Mouse (Mus musculus): ENCODE results near the gene Ephb2.

The Ephb2 gene

DNA sequence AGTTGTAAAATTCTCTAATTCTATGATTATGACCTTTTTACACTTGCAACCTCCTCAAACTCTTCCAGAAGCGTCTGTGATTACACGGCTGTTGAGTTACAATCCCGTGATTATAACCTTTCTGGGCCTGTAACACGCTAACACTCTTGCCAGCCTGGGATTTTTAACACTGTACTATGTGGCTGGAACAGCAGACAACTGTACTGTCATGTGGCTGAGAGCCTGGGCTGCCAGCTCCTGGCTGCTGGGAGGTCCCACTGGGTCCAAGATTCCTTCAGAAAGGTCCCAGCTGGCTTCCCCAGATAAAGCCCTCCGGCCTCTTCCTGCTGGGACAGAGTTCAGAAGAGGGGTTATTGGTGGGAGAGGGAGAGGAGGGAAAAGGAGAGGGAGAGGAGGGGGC lies 104.0 kb downstream of the Ephb2 start:
- DNase-seq (ENCODE audit: low spot score) = no peak

DNA sequence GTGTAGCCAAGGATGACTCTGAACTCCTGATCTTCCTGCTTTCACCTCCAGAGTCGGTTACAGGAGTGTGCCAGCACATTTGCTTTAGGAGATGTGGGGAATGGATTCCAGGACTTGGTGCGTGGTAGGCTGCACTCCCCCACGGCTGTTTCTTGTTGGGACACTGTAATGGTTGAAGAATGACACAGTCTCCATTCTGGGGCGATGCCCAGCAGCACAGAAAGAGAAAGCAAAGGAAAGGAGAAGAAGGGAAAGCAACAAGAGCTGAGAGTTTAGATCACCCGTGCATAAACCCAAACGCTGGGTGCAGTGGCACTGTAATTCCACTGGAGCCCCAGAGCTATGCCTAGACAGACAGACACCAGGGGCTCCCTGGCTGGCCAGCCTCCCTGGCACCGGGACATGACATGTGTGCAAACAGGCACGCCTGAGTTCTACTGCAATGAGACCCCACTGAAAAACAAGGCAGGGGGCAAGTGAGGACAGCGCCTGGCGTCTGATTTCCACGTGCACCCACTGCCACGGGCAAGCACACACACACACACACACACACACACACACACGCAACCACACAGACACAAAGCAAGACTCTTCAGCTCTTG lies 104.7 kb downstream of the Ephb2 start:
- no peak for DNase-seq (ENCODE audit: low spot score)

DNA sequence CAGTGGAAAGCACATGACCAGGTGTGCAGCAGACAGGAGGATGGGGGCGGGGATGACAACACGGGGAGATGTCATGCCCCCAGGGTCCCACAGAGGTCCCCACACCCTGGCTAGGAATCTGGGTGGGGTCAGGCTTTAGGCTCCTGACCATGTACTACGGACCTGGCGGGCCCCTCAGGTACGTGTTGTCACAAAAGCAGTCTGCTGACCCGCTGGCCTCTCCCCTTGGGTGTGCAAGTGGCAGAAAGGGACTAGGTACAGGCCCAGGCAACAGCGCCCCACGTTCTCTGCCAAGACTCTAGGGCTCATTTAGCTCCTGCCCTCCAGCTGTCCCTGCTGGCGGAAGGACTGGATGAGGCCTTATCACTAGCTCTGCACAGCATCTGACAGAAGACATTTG lies 105.3 kb downstream of the Ephb2 start:
- DNase-seq (ENCODE audit: low spot score) = no peak

DNA sequence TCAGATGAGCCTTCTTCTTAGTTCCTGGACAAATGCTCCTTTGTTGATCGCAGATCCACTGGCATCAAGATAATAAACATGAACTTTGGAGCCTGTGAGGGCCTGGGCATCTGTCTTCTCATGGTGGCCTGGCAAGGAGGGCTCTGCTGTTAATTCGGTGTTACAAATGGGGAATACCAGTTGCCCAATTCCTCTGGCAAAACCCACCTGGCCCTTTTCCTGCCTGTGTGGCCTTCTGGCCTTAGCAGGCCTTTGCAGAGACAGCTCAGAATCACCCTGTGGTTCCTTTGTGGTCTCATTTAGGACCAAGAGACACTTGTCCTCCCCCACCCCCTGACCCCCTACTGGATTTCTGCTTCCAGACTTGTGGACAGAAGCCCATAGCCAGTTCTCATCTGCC lies 106.2 kb downstream of the Ephb2 start:
- no peak for DNase-seq (ENCODE audit: low spot score)

DNA sequence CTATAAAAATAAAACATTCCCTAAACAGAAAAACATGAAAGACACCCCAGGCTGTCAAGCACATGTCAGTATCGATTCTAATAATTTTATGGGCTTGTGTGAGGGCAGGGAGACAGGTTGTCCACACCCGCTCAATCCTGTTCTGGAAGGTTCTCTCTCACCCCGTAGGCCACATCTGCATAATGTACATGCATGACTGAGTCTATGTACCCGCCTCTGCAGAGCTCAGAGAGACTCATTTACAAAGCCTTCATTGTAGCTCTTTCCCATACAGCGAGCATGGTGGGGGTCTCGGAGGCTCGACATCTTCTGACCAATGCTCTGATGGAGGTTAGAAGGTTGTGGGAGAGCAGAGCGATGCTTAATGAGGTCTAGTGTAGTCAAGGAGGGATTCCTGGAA lies 108.8 kb downstream of the Ephb2 start:
- no peak for DNase-seq (ENCODE audit: low spot score)

DNA sequence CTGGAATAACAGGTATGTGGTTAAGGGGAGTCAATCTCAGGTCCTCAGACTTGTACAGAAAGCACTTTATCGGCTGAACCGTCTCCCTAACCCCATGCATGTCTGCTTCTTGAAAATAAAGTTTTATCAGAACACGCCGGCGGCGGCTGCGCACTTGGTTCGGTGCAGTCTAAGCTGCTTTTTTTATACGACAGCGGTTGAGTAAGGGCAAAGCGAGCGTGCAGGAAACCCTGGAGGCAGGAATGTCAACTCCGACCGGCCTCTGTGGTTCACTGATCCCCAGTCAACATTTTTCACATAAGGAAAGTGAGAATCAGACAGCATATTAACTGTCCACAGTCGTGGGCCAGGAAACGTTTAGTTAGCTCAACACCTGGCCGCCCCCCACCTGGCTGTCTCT lies 111.1 kb downstream of the Ephb2 start:
- no peak for DNase-seq (ENCODE audit: low spot score)

DNA sequence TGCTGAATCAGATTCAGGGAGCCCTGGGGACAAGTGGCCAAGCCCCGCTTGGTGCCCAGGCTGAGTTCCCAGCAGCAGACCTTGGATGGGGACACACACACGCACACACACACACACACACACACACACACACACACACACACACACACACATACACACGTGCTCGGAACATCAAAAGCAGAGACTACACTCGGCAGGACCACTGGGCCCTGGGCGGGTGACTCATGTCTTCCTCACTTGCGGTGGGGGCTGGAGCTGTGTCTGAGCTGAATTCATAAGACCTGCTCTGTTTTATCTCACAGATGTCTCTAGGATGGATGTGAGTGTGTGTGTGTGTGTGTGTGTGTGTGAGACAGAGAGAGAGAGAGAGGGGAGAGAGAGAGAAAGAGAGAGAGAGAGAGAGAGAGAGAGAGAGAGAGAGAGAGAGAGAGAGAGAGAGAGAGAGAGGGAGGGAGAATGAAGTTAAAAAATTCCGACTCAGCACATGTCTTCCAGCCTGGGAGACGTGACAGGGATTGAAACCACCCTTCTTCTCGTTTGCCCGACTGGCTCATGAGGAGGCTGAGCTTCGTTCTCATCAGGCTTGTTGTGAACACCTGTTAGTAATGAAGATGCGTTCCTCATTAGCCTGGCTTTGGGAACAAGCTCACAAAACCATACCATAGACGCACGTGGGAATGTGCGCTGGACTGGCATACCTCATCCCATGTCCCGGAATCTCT lies 113.3 kb downstream of the Ephb2 start:
- no peak for DNase-seq (ENCODE audit: low spot score)

DNA sequence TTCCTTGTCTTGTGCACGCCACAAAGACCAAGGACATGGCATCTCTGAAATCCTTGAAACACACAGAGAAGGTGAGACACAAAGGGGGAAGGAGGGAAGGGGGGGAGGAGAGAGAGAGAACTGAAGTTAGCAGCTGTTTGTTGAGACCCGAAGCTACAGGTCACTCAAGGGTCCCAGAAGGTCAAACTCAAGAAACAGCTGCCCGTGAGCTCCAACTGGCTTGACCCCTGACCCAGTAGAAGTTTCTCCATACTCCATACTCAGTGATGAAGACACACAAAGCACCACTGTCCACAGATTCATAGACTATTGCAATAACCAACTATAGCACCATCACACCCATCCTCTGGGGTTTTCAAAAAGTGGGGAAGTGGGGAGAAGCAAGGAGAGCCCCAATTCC lies 113.9 kb downstream of the Ephb2 start:
- no peak for DNase-seq (ENCODE audit: low spot score)

DNA sequence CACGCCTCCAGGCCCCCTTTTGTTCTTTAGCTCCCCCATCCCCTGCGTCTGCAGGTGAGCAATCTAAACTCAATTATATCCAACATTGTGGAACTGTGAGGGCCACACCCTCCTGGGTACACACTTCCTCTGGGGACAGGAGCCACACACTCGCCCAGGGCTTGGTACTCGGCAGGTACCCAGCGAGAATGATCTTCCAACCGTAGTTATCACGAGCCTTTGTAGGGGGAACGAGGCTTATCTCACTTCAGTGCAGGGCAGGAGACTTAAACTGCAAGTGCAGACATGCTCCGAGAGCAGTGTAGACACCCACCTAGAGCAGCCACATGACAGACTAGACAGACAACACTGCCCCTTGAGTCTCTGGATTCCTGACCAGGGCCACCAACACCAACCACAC lies 115.8 kb downstream of the Ephb2 start:
- DNase-seq (ENCODE audit: low spot score) = no peak

DNA sequence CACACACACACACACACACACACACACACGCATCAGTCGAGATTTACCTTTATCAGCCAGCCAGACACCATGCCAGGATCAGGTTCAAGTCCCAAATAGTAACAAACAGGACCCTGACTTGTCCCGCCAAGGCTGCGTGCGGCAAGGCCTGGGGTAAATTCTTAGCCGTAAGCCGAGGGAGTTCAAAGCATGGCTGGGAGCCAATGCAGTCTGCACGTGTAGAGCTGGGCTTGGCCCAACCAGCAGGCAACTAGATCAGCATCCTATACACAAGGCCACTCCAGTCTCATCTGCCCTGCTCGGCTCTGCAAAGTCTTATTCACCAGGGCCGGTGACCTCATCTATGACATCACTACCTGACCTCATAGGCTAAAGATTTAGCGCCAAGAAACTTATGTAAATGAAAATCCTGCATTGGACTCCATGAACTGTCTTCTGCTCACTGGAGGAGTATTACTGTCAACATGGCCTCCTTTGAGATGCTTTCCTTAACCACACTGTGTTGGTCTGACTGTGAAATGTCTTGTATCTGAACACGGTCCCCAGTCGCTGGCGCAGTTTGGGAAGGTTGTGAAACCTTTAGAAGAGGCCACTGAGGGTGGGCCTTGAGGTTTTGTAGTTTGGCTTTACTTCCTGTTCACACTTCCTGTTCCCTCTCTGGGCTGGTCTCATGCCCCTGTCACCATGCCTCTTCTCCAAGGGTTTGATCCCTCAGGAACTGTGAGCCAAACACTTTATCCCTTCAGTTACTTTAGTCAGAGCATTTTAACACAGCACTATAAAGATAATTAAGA lies 117.4 kb downstream of the Ephb2 start:
- no peak for DNase-seq (ENCODE audit: low spot score)

DNA sequence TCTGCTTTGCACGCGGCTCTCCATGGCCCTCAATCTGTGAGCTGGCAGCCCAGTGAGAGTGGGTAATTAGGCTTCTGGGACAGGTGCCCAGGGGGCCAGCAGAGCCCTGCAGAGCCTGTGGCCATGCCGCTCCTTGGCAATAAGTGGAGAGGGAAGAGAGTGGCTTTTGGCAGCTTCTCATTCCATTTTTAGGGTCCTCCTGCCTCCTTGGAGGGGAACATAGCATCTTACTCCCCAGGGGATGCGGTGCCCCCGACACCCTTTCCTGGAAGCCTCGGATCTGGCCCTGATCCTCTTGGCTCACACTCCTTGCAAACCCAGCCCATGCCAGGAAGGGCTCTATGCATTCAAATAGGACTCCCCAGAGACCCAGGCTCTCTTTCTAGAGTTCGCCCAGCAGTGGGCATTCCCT lies 119.2 kb downstream of the Ephb2 start:
- no peak for DNase-seq (ENCODE audit: low spot score)

DNA sequence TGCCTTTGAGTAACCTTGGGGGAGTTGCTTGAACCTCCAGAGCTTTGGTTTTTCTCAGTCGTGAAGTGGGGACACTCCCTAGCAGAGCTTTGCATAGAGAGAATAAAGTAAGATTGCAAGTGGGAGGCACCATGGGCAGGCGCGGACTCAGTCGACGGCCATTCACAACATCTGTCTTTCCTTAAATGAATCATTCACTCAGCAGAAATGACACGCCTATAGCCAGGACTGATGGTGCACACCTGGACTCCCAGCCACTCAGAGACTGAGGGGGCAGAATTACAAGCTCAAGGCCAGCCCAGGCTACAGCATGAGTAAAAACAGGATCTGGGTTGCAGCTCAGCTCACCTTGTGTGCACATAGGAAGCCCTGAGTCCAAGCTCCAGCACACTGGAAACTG lies 121.3 kb downstream of the Ephb2 start:
- no peak for DNase-seq (ENCODE audit: low spot score)

DNA sequence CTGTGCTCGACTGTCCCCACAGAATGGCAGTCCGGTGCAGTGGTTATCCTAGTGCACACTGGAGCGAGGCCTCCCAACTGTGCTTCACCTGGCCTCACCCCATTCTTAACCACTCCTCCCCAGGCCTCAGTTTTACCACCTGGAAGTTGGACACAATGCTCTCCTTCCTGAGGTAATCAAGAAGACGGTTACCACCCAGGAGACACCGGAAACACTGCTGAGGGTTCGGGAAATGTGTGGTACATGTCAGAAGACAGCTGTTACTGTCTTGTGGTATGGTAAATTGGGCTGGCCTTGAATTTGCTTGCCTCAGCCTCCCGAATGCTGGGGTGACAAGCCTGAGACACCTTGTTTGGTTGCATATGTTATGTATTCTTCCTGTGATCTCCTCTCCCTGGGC lies 121.9 kb downstream of the Ephb2 start:
- no peak for DNase-seq (ENCODE audit: low spot score)

DNA sequence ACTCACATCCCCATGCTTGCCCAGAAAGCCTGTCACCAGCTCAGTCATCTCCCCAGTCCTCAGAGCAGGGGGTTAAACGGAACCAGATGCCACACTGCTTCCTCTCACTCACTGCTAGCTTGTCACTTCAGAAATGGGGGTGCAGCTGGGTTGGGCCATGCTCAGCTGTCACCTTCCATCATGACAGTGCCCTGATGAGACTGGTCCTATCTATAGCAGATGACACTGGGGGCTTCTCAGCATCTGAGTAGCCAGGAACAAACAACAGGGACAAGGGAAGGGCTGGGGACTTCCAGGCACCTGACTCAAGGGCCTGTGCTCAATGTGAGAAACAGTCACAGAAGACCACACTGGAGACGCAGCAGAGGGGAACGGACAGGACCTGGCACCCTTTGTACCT lies 122.4 kb downstream of the Ephb2 start:
- no peak for DNase-seq (ENCODE audit: low spot score)

DNA sequence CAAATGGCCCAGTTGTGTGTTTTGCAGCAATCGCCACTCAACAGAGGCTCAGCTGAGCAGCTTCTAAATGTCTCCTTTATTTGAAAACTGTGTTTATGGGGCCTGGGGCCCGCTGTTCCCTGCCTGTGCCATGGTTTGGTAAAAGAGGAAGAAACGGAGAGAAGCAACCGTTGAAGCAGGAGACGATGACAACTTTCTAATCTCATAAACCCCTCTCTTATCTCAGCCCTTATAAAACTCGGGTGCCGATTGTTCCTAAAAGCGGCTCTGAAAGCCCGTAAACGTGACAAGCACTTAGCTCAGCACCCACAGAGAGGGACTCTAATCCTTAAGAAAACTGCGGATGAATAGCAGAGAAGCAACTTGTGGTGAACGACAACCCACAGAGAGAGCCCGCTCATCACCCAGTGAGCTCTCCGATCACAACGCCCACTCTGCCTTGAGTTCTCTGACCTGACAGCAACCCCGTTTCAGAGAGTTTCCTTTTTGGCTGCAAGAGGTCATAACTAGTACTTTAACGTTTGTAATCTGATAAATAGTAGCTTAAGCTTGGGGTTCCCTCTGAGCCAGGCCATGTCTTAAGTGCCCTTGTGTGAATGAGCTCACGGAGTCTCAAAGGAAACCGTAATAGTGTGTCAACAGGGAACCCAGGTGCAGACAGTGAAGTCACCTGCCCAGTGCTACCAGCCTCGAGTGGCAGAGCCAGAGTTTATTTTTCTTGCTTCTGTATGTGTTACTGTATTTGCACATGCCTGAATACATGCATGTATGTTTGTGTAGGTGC lies 123.6 kb downstream of the Ephb2 start:
- DNase-seq (ENCODE audit: low spot score) = no peak

DNA sequence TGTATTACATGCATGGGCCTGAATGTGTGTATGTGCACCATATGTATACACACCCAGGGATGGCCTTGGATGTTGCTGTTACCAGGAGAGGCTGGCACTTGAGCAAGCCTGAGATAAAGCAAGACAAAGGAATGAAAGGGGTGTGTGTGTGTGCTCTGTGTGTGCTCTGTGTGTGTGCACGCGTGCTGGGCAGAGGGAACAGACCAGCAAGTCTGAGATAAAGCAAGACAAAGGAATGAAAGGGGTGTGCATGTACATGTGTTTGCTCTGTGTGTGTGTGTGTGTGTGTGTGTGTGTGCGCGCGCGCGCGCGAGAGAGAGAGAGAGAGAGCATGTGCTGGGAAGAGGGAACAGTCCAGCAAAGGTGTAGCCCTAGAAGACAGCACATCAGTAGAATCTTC lies 125.4 kb downstream of the Ephb2 start:
- DNase-seq (ENCODE audit: low spot score) = no peak

DNA sequence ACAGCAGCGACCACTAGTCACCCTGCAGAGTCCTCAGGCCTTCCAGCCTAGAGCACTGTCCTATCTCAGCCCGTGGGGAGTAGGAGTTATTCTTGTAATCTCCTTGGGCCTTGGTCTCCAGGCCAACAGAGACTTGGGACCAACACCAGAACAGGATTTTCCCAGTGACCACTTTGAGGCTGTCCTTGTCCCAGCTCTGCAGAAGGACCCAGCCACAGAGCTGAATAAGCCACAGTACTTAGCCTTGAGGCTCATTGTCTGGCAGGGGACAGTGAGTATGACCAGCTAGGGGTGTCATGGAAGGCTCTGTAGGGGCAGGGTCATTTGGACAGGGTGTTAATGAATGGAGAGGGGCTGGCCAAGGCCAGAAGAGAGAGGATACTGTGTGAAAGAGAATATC lies 126.8 kb downstream of the Ephb2 start:
- no peak for DNase-seq (ENCODE audit: low spot score)

DNA sequence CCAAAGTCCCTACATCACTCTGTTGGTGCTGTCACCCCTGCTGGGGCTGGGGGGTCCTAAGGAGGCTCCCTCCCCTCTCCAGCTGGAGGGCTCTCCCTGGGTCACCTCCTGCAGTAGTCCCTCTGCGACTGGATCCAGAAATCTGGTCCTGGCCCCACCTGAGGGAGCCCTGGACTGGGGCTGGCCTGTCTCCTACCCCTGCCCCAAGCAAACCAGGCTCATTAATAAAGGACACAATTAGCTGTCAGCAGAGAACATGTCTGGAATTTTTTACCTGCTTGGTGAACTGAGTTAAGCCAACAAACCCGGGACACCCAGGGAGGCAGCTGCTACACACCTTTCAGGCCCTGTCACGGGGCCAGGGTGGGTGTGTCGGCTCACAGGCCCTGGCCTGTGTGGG lies 129.1 kb downstream of the Ephb2 start:
- no peak for DNase-seq (ENCODE audit: low spot score)

DNA sequence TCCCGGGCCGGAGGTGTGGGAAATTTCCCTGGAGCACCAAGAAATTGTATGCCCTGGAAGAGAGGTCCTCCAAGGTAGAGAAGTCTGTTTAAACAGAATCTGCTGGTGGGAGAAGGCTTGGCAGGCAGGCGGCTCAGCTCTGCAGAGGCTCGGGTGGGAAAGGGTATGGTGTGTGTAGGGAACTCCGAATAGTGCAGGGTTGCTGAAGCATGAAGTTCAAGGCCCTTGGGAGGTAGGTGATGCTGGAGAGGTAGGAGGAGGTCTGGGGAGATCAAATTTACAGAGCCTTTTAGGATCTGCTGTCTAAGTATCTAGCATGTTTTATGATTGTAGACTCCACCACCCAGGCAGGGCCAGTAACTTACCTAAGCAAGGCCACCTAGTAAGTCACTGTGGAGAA lies 130.7 kb downstream of the Ephb2 start:
- no peak for DNase-seq (ENCODE audit: low spot score)

DNA sequence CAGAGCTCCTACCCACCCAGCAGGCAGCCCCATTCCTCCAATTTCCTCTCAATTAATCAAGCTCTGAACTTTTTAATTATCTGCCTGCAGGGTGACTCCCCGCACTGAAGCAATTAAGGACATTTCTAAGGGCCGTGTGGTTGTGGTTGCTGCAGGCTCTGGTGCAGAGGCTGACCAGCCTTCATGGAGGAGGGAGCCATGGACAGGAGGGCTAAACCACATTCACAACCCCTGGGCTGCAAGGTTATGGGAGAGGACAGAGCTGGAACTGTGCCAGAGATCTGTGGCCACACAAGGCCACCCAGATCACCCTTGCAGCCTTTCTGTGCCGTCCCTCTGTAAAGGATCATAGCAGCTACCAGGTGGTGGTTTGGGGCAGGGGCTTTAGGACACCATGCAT lies 131.2 kb downstream of the Ephb2 start:
- no peak for DNase-seq (ENCODE audit: low spot score)

DNA sequence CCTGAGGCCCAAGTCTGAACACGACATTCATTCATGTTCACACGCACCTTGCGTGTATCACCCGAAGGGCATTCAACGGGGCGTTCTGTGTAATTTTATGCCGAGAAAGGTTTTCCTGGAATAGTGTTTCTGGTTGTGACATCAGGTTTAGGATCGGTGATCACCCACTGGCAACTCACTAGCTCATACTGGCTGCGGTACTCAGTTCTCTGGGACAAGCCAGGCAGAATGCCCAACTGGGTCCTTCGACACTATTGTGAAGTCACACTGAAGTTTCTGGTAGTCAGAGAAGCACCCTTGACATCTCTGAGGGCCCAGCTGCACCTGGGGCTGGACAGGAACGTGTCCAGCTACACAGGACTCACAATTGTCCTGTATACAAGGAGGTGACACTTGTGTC lies 132.4 kb downstream of the Ephb2 start:
- no peak for DNase-seq (ENCODE audit: low spot score)

DNA sequence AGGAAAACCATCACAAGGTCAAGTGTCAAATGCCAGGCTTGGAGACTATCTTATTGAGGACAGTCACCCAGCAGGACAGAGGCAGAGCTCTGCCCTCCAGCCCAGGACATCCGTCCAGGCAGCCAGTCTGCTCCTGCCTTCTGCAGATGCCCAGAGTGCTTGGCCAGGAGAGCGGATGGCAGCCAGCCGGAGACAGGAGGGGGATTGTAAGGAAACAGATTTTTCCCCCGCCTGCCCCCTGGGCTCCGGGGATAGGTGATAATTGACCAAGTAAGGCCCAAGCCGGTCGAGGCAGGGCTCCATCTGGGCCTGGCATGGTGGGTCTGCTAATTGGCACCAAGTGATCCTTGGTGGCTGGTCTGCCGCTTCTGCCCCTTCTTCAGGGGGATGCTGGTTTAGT lies 133.3 kb downstream of the Ephb2 start:
- DNase-seq (ENCODE audit: low spot score) = no peak

DNA sequence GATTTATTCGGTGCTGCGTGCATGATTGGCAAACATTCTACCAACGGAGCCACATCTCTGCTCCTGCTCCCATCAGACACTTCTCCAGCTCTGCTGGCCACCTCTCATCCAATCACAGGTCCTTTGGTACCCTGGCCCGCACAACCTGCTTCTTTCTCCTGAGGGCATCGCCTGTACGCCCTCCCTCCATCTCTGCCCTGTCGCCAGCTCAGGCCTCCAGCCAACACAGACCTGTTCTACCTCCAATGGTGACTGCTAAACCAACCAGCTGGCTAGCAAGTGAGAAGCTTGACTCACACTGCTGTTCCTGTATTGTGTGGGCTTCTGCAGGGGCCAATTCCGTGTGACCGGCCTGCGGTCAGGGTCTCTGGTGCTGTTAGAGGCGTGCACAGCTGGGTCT lies 134.6 kb downstream of the Ephb2 start:
- DNase-seq (ENCODE audit: low spot score) = no peak
